Mouse (Mus musculus): ENCODE measurements around the gene Hmg20a.

Hmg20a gene

DNA sequence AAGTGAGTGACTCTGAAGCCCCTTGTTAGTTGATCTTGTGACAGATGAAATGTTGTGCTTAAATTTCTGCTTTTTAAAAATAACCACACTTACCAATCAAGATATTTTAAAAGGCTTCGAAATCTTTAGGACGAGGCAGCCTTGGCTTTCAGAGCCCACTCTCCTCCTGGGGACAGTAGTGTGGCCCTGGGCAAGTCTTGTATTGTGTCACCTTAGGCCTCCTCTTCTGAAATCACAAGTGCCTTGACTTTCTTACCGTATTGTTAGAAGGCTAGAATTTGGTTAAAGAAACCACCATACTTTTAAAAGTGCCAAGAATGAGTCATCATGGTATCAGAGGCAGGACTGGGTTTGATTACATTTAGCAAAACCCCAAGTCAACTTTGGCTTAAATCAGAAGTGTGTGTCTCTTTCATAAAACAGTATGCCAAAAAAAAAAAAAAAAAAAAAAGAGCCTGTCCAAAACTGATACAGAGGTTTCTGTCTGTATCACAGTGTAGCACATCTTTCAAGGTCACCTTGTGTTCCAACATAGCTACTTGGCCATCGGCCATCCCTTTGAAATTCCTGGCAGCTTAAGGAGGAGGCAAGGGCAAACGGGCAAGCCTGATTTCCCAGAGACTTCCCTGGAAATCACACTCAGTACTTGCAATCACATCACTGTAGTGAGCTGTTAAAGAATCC is 78.9 kb downstream of the Hmg20a start:
- peak in 1 of 2 experiments; percentile 71 for DNase-seq (ENCODE audit: low spot score in 2 of 2)

GRCm38 (mm10) chr9:56499324-56500067 is 81.1 kb downstream of the Hmg20a start:
- no peak for DNase-seq (ENCODE audit: low spot score in 2 of 2)

- no peak for DNase-seq (ENCODE audit: low spot score in 2 of 2)
These were observed 82.6 kb downstream of the Hmg20a start for GRCm38 (mm10) chr9:56500893-56501590.

GRCm38 (mm10) chr9:56501721-56502542 is 83.5 kb downstream of the Hmg20a start:
- DNase-seq (ENCODE audit: low spot score in 2 of 2): peak in 1 of 2 experiments; percentile 68

DNA sequence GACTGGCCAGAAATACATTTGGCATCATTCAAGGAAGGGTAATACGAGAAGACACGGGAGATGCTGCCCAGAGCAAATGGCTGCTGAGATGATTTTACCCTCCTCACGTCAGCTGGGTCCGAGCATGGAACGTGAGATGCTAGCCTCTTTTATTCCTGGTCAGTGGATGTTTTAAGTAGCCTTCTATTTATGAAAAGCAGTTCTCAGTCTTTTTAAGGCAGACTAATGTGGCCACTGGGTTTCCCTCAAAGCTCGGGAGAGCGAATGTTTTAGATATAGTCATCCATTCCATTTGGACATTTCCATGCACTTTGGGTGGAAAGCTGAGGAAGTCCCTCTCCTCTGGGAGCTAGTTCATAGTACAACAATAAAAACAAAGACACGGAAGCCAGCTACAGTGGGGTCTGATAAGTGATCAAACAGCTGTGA is 84.1 kb downstream of the Hmg20a start:
- DNase-seq (ENCODE audit: low spot score in 2 of 2): no peak

GRCm38 (mm10) chr9:56503621-56504500 is 85.5 kb downstream of the Hmg20a start:
- no peak for DNase-seq (ENCODE audit: low spot score in 2 of 2)

DNA sequence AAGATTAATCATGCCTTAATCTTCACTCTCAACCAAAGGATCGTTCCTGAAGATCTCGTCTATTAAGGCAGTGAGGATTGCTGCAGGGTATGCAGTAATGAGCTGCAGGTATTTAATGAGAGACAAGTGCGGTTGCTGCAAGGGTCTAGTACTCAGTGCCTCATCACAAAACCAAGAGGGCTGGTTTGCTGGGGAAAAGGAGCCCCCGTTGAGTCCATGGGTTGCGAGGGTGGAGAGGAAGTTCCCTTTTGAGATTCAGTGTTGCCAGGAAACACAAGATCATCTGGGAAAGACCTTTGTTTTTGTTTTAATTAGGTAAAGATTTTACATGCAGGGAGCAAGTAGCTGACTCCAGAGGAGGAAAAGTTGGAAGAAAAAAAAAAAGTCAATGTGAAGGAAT is 86.1 kb downstream of the Hmg20a start:
- DNase-seq (ENCODE audit: low spot score in 2 of 2): no peak

- DNase-seq (ENCODE audit: low spot score in 2 of 2): peak in 1 of 2 experiments; percentile 53
These were observed 86.8 kb downstream of the Hmg20a start for GRCm38 (mm10) chr9:56505083-56505792.

DNA sequence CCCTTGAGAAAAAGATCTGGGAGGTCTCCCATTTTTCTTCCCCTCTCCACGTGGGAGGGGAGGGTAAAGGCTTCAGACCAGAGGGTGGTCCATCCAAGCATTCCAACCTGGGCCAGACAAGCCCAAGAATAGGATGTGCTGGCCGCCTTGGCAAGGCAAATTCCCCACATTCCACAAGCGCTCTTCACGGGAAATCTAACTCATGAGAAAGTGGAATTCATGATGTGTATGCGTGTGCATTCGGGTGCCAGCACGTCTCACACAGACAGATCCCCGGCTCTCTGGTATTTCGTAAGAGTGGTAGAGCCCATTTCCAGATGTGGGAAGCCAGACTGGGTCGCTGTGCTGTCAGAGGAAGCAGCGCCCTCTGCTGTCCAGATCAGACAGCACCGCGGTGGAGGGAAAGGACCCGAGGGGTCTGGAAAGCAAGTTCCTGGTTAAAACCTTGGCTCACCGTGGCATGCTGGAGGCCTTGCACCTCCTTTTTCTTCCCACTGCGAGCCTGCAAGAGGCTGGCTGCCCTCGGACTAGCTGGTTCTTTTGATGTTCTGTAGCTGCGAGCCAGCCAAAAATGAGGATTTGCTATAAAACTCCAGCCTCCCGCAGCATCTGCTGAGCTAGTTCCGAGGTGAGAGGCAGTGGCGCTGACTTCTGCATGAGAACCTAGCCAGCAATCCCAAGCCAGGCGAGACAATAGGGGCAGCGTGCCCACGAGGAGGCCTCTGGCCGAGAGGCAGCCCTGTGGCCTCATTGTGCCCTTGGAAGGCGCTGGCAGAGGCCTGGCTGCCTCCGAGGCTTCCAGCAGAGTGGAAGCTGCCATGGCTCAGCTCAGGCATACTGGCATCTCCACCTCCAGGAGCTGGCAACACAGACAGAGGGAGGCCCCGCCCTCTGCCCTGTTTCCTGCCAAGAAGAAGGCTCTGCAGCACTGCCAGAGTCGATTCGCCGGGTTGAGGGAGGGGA is 87.7 kb downstream of the Hmg20a start:
- DNase-seq (ENCODE audit: low spot score in 2 of 2): peak; percentile 91 to 95

DNA sequence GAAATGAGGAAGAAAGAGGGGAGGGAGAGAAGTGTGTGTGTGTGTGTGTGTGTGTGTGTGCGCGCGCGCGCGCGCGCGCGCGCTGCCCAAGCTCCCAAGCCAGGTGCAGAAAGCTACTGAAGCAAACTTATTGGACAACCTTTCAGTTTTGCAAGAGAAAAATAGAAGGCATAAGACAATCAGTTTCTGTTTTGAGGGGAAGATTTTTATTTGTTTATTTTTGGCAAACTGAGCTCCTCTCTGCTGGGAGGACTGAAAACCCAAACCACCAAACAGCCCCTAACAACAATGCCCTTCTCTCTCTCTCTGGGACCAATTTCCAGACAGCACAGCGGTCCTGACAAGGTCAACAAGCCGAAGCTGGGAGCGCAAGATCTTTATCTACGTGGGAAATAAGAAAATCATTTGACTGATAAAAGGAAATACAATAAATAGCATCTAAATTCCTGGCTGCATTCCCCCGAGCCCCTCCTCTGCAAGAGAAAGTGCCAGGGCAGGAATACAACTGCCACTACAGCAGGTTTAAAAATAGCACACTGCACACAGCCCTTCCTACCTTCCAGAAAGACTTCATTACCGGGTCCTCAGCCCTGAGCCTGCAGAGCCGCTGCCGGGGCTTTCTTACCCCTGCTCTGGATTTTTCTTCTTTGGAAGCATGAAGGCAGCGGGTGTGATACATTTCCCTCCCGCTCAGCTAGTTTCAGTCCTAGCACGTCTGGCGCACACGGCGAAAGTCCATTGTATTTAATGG is 88.7 kb downstream of the Hmg20a start:
- DNase-seq (ENCODE audit: low spot score in 2 of 2): no peak

DNA sequence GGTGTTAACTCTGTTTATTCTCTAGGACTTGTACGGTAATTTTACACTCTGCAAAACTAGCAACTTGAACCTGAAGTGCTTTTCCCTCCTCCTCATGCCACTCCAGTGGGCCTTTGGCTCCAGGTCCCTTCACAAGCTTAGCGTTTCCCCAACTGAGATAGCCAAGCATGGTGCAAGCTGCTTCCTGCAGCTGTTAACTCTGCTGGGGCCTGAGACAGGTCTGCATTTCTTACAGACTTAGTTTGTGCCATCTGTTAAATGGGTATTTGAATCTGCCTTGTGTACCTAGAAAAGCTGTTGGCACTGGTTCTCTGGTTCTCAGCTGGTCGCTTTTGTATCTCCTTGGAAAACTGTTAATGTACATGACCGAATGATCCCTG is 89.3 kb downstream of the Hmg20a start:
- DNase-seq (ENCODE audit: low spot score in 2 of 2): no peak

GRCm38 (mm10) chr9:56508835-56509451 is 90.5 kb downstream of the Hmg20a start:
- DNase-seq (ENCODE audit: low spot score in 2 of 2): peak in 1 of 2 experiments; percentile 41

- no peak for DNase-seq (ENCODE audit: low spot score in 2 of 2)
These were observed 91.9 kb downstream of the Hmg20a start for GRCm38 (mm10) chr9:56510281-56510680.

DNA sequence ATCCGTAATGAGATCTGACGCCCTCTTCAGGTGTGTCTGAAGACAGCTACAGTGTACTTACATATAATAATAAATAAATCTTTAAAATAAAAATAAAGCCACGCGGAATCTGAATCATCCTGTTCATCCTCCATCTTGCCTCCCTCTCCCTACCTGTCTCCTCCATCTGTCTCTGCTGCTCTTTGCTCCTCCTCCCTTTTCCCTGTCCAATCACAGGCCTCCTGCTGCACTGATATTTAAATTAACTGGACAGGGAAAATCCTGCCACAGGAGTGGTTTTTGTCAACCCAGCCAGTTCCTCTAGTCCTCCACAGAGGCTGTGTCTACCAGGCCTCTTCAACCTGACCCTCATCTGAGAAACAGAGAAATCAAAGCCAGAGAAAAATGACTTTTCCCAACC is 94.1 kb downstream of the Hmg20a start:
- DNase-seq (ENCODE audit: low spot score in 2 of 2): no peak

DNA sequence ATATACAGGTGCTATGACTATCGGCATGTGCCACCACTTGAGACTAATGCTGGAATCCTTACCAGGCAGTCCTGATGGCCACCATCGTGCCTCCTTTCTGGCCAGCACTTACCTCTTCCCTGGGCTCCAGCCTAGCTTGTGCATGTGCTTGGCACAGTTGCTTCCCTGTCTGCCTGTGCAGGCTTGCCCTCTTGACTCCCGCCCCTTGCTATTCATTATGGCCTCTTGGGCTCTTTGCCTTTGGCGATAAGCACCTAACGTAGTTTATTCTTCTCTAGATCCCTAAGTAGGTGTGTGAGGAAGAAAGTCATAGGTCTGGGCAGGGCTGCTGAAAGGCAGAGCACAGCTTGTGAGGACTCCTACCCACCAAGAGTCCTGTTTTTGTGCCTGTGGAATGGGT is 96.7 kb downstream of the Hmg20a start:
- DNase-seq (ENCODE audit: low spot score in 2 of 2): no peak

DNA sequence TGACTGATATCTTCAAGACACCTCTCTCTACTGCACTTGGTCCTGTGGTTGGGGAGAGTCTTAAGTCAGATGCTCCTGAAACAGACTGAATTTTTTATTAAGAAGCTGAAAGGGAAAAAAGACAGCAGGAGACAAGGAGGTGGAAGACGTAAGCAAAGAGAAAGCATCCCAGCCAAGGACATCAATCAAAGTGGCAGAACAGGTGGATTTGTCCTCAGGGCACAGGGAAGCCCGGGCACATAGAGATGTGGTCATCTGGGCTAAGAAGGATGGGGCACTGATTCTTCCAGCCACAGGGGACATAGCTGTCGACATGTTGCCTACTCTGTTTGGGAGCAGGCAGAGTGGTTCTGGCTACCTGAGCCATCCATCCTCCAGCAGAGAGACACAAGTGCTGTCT is 97.8 kb downstream of the Hmg20a start:
- DNase-seq (ENCODE audit: low spot score in 2 of 2): no peak

DNA sequence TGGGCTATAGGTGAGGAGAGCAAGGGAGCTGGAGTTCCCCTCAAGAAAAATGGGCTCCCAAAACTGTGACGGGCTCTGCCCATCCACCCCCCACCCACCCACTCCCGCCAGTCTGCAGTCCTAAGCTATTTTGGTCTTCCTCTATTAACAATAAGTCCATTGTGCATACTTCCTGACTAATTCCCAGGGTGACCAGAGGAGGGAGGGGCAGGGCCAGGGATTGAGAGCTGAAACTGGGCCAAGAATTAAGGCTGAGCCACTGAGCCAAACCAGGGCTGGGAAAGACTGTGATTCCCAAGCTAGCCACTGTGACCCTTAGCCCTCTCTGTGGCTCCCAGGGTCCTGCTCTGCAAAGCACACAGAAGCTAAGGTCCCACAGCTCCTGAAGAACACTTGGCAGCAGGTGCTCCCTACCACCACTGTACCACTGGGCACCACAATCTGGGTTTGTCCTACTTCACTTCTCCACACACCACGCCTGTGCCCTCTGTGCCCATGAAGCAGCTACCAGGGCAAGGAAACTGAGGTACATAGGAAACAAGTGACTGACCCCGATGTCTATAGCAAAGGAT is 98.4 kb downstream of the Hmg20a start:
- no peak for DNase-seq (ENCODE audit: low spot score in 2 of 2)
